Mouse (Mus musculus): ENCODE results near the gene Plekhg5.

DNA sequence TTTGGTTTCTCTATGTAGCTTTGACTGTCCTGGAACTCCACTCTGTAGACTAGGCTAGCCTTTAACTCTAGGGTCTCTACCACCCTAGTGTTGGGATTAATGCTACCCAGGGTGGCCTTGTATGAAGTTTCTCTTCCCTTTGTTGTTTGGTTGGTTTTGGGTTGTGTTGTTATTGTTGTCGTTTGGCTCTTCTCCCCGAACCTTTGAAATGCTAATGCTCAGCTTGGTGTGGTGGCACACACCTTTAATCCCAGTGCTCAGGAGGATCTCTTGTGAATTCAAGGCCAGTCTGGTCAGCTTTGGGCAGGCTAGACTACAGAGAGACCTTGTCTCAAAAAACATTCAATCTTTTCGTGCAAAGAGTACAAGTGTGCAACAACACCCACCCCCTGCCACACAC, 29.1 kb upstream of the Plekhg5 start:
- TF ChIP-seq CTCF (IDR thresholded peaks at IDR 0.05; ENCODE audit: low read depth) (no peak), EP300 (IDR thresholded peaks at IDR 0.05; ENCODE audit: low read depth) (no peak)

All from heart, postnatal 0 days (tissue).